Mouse (Mus musculus) urinary bladder, adult 18-20 months (tissue): ENCODE measurements around the gene Cdkl4.
"Not testable (repeated sequence)": the region's sequence is repeated elsewhere in the genome, so short reads cannot be mapped to it uniquely, and the experiment has no call there.

ENCODE experiments used
- DNase-seq, 2 experiments: peaks; one replicate each; pipeline ENCODE4 v3.0.0; 2022; ENCODE audit warnings: low spot score in 2 of 2, mixed read lengths in 2 of 2

The Cdkl4 gene

DNA sequence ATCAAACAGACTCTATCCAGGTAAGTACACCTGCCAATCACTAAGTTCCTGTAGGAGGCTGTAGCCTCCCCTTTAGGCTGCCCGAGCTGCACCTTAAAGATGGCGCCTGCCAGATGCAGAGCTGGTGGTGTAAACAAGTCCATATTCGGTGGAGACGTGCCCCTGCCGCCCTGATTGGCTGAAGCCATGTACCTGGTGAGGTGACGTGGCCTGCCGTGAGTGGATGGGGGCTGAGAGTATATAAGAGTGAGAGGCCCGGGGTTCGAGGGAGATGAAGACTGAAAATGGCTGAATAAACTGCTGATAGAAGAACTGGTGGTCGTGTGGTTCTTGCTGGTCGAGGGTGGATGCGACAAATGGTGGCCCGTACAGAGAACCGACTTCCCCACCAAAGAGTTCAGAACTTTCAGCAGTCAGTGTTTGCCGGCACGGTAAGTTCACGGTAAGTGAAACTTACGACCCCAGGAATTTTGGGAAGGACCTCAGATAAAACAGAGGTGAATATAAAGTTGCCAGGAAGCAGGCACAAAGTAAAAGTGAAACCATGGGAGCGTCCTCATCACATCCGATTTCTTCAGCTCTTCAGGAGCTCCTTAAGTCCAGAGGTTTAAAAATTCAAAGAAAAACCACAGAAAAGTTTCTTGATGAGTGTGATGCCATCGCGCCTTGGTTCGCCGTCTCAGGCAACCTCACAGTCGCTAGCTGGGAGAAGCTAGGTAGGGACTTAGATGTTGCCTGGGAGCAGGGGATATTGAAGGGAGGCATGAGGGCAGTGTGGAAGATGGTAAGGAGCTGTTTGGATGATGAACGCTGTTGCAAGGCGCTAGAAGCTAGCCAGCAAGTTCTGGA, 13.6 kb downstream of the Cdkl4 start:
- DNase-seq = not testable (repeated sequence)

GRCm38 (mm10) chr17:80562792-80563191, 14.8 kb downstream of the Cdkl4 start:
- DNase-seq = no peak

GRCm38 (mm10) chr17:80560669-80561401, 16.8 kb downstream of the Cdkl4 start:
- DNase-seq = peak; percentile 44 to 53

DNA sequence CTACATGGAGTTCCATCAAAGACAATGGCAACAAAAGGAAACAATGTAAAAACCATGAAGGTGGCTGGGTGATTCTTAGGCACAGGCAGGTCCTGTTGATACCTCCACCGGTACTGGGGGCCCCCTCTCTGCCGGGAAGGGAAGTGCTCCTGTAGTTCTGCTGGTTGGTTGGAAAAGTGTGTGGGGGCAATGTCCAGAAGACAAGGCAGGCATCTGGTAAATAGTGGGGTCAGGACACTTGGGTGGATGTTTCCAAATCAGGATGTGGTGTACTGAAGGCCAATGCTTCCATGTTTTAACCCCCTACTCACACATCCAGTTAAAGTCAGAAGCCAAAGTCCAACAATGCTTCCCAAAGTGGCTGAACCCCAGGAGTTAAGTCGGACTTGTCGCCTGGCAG, 17.9 kb downstream of the Cdkl4 start:
- no peak for DNase-seq

DNA sequence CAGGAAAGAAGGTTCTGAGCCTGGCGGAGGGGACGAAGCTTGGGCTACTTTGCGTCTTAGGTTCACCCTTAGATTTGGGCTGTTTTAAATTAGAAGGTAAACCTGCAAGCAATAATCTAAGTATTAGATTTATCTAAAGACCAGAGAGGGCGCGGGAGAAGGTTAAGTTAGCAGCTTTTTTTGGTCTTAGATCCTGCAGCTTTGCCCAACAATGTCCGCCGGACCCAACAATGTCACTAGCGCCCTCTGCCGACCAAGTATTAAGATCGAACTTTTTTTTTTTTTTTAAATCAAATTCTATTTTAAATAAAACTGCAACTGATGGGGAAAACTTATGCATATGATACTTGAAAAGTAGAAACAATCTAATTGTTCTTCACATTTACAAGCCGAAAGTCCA, 18.6 kb downstream of the Cdkl4 start:
- no peak for DNase-seq

- DNase-seq = no peak
These were observed 19.0 kb downstream of the Cdkl4 start for GRCm38 (mm10) chr17:80558583-80558982.

DNA sequence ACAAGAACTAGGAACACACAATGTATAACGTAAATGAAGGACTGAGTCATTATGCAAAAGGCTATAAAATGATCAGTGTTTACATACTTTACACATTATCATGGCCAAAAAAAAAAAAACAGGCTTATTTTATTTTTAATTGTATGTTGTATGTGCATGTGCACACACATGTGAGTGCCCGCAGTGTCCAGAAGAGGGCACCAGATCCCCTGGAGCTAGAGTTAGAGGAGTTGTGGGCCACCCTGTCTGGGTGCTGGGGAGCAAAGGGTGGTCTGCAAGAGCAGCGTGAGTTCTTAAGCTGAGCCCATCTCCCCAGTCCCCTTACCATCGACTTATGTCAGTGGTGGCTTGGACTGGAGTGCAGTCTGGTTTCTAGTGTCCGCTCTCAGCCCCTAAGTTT, 20.2 kb downstream of the Cdkl4 start:
- no peak for DNase-seq

- peak; percentile 71 to 72 for DNase-seq
These were observed 24.0 kb downstream of the Cdkl4 start for GRCm38 (mm10) chr17:80553318-80554270.

DNA sequence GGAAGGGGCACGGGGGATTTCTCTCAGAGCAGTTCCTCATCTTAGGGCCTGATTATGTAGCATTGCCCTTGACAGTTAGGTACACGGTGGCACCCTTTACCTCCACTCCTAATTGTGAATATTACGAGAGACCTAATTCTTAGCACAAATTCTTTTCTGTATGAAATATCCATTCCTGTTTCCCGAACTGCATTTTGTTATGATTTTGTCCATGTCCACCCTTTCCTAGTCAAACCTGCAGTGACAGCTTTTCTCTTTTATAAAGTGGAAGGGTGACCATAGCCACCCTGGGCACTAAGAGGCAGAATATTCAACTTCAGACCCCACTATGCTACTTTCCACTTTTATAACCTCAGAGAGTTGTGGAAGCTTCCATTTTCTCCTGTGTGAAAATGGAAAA, 25.0 kb downstream of the Cdkl4 start:
- DNase-seq = no peak

GRCm38 (mm10) chr17:80550981-80551380, 26.6 kb downstream of the Cdkl4 start:
- no peak for DNase-seq

DNA sequence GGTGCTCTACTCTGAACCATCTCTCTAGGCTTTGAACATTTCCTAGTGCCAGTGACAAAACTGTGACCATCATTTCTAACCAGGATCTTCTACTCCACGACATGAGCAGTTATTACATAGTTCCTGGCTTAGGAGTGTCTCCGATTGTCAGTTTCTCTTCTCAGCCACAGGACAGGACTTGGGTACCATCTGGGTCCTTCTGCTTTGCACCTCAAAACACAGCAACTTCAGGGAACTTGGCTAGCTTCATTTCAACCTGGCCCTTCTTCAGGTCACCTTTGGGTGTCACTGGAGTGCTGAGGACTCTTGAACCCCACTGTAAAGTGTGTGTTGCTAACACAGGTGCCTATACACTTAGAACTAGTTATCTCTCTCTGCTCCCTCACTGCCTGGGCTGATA, 30.8 kb downstream of the Cdkl4 start:
- no peak for DNase-seq

DNA sequence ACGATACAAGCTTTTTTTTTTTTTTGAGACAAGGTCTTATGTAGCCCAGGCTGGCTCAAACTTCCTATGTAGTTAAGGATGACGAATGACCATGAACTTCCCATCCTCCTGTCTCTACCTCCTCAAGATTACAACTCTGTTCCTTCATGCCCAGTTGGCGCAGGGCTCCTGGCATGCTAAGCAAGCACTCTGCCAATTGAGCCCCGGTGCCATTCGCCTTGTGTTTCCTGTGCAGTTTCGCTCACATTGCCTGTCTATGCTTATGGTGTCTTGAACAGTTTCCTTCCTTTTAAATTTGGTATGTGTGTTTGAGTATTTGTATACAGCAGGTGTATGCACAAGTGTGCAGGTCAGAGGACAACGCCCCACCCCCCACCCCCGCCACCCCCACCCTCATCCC, 31.4 kb downstream of the Cdkl4 start:
- no peak for DNase-seq

GRCm38 (mm10) chr17:80543646-80544045, 34.0 kb downstream of the Cdkl4 start:
- DNase-seq = no peak

DNA sequence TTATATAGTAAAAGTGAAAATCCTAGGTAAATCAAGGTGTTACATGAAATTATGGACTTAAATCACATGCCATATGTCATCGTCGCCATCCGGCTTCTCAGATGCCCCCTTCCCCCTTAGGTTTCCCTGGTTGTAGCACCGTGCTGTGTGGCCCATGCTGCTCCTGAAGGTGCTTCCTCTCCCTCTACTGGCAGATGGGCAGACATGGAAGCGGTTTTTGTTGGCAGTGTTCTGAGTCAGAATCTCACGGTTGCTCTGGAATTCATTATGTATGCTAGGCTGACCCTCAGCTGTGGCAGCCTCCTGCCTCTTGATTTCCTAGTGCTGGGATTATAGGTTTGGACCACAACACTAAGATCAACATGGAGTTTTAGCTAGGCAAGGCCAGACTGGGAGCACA, 40.5 kb downstream of the Cdkl4 start:
- DNase-seq = no peak

- no peak for DNase-seq
These were observed 42.0 kb downstream of the Cdkl4 start for GRCm38 (mm10) chr17:80535633-80536032.

- not testable (repeated sequence) for DNase-seq
These were observed 46.3 kb downstream of the Cdkl4 start for GRCm38 (mm10) chr17:80531351-80531750.

GRCm38 (mm10) chr17:80523231-80523630, 54.4 kb downstream of the Cdkl4 start:
- DNase-seq = no peak

DNA sequence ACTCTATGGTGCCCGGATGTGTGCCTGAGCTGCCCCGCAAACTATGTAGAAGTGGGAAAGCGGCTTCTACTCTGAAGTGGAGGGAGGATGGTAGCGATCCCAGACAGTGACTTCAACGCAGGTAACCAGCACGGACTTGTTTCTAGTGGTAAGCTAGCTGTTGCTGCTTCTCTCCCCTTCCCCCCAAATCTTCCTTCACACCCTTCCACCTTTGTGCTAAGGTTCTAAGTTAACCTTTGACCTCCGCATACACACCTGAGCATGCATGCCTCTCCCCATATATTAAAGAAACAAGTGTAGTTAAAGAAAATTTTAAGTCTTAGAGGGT, 55.4 kb downstream of the Cdkl4 start:
- no peak for DNase-seq

DNA sequence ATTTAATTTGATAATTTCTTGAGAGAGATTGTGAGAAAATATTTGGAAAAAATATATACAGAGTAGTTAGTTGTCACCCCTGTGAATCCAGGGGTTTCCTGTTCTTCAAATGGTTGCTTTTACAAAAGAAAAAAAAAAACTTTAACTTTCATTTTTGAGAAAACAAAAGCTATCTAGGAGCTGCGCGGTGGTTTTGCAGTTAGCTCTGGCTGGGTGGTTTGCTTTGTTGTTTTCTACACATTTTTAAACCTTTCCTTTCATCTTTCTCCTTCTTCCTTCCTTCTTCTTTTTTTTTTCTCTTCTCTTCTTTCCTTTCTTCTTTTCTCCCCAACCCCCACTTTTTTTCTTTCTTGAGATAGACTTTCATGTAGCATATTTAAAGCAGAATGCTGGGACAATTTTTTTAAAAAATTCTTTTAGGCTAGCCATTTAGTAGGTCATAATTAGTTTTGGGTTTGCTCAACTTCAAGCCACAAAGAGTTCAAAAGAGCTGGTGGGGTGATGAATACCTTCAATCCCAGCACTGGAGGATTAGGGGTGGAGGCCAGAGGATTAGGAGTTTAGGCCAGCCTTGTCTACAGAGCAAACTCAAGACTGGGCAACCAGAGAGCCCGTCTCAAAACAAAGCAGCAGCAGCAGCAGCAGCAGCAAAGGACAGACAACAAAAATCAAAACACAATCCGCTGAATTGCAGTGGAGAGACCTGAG, 55.9 kb downstream of the Cdkl4 start:
- no peak for DNase-seq

DNA sequence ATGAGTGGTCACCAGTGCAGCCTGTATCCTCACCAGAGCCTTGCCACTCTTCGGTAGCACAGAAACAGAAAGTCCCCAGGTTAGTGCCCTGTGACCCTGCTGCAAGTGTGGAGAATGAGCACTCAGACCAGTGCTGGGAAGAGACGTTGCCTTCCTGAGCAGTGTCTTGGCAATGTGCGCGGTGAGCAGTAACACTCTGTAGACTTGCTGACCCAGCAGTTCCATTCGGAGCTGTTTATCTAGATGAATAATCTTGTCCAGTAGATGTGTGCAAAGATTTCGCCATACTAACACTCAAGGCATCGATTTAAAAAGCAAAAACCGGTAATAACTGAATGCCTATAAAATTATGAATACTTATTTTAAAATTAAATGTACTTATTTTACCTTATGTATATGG, 57.1 kb downstream of the Cdkl4 start:
- DNase-seq = no peak

DNA sequence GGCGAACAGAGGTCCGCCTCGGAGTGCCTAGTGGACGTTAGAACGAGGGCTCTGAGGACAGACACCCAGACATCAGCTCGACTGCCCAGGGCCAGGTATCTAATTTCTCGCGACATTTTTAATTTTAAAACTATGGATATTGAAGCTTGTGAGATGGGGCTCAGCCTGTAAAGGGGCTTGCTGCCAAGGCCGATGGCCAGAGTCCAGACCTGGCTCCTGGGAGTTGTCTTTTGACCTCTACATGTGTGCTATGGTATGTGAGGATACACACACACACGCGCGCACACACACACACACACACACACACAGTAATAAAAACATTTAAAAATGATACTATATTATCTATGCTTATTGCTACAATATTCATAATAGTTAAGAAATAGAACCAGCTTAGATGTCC, 58.8 kb downstream of the Cdkl4 start:
- DNase-seq = no peak

DNA sequence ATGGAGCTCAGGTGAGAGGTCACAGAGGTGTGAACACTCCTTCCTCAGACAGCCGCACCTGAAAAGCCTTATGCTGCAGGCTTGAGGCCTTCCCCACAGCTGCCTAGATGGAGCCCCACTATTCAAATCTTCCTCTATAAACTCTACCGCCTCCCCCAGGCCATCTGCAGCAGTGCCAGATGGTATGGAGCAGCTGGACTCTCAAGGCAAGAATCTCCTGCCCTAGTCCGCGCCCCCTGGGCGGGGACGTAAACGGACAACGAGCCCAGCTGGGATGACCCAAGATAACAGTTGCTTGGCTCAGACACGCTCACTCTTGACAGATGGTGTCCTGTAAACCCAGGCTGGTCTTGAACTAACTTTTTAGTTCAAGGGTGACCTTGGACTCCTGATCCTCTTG, 60.4 kb downstream of the Cdkl4 start:
- DNase-seq = no peak
